Mouse (Mus musculus) ES-E14 (cell line): ENCODE measurements at regions not wholly inside any gene's neighbourhood (a gene's known extent, or its start where the extent isn't known, plus 50 kb on each side); places are given as distances from the start of the nearest gene placed in this dataset.
A peak's percentile ranks its signal among the peaks of the same experiment; 100 is the strongest.

ENCODE experiments used
- DNase-seq: peaks from one replicate; pipeline ENCODE4 v3.0.0-alpha.2; 2013; ENCODE audit warnings: low read depth, low spot score
- H3K27ac ChIP-seq: 2 replicates; pipeline ENCODE4 v1.5.1; 2012; ENCODE audit warnings: low read depth, mild to moderate bottlenecking, low read length, moderate library complexity, mixed read lengths; ENCODE audit not compliant: poor library complexity, insufficient read depth, severe bottlenecking
- H3K36me3 ChIP-seq: 2 replicates; pipeline ENCODE4 v1.6.1; 2012; ENCODE audit warnings: mild to moderate bottlenecking, low read length, moderate library complexity, mixed read lengths; ENCODE audit not compliant: control insufficient read depth, poor library complexity, insufficient read depth, severe bottlenecking
- H3K4me1 ChIP-seq, 2 experiments: fragments of 150-350 bp in 1 of 2; sonication (generic) in 1 of 2; 2 replicates each; pipeline ENCODE4 v1.6.1; 2012; ENCODE audit warnings: low read length in 2 of 2, mild to moderate bottlenecking in 1 of 2, mixed read lengths in 1 of 2; ENCODE audit not compliant: control insufficient read depth in 2 of 2, insufficient read depth in 2 of 2, poor library complexity in 1 of 2
- H3K4me3 ChIP-seq, 2 experiments: fragments of 150-350 bp in 1 of 2; sonication (generic) in 1 of 2; 2 replicates each; pipeline ENCODE4 v1.5.1; 2012; ENCODE audit warnings: low read length in 2 of 2, low read depth in 1 of 2, mild to moderate bottlenecking in 1 of 2, mixed read lengths in 1 of 2; ENCODE audit not compliant: insufficient read depth in 1 of 2, poor library complexity in 1 of 2, severe bottlenecking in 1 of 2
- H3K9ac ChIP-seq: 2 replicates; pipeline ENCODE4 v1.6.1; 2012; ENCODE audit warnings: low read depth, mild to moderate bottlenecking, low read length, mixed read lengths; ENCODE audit not compliant: poor library complexity, insufficient read depth, severe bottlenecking
- H3K9me3 ChIP-seq: fragments of 150-350 bp; sonication (generic); 2 replicates; pipeline ENCODE4 v1.6.1; 2012; ENCODE audit warnings: low read depth, mild to moderate bottlenecking, low read length; ENCODE audit not compliant: control insufficient read depth, insufficient read depth
- CHD2 ChIP-seq: IDR thresholded peaks from 2 replicates; pipeline ENCODE4 v1.6.1; 2014; ENCODE audit warnings: mild to moderate bottlenecking, low read depth, low read length, inconsistent platforms
- HCFC1 ChIP-seq: IDR thresholded peaks from 2 replicates; pipeline ENCODE4 v1.6.1; 2012; ENCODE audit warnings: low read length, inconsistent platforms, borderline replicate concordance; ENCODE audit not compliant: insufficient read depth
- MAFK ChIP-seq: IDR thresholded peaks from 2 replicates; pipeline ENCODE4 v1.6.1; 2014; ENCODE audit warnings: mild to moderate bottlenecking, low read depth, low read length, inconsistent platforms; ENCODE audit not compliant: insufficient read depth
- ZC3H11A ChIP-seq: IDR thresholded peaks from 2 replicates; pipeline ENCODE4 v1.6.1; 2012; ENCODE audit warnings: low read depth, mild to moderate bottlenecking, inconsistent platforms, low read length, borderline replicate concordance
- ZNF384 ChIP-seq: IDR thresholded peaks from 2 replicates; pipeline ENCODE4 v1.6.1; 2012; ENCODE audit warnings: low read depth, low read length, inconsistent platforms
- in situ Hi-C, 2 experiments: fragments of 600-800 bp; cut with MboI; formaldehyde crosslinking; loops; one replicate each; pipeline ENCODE4 v1.15.1; 2025; ENCODE audit warnings: low sequenced_read_pairs in 2 of 2, inconsistent platforms in 1 of 2; ENCODE audit not compliant: unreplicated experiment in 2 of 2

DNA sequence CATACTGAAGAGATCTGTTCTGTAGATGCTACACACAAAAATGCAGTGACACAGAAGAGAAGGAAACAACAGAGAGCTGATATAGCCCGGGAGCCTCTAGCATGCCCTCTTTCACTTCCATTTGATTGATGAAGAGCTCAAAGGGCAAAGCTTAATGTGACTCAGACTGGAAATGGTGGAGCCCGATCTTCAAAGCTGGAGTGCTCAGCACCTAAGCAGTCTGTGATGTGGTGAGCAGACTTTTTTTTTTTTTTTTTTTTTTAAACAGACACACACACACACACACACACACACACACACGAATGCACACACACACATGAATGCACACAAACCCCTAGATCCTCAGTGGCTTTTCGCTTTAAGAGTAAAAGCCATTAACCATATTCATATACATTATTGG lies 102.6 kb downstream of the 4933412E24Rik start:
- Histone ChIP-seq H3K27ac (no peak overlapping the region), H3K9me3 (no peaks in the 10 kb centered on the region), H3K36me3 (no peaks in the 10 kb centered on the region), H3K4me1 (no peaks in the 10 kb centered on the region), H3K9ac (no peak overlapping the region), H3K4me3 (no peak overlapping the region)
- in situ Hi-C loops, result no loop called here
- DNase-seq, result no peak
- TF ChIP-seq ZC3H11A (no peak), MAFK (no peak)

DNA sequence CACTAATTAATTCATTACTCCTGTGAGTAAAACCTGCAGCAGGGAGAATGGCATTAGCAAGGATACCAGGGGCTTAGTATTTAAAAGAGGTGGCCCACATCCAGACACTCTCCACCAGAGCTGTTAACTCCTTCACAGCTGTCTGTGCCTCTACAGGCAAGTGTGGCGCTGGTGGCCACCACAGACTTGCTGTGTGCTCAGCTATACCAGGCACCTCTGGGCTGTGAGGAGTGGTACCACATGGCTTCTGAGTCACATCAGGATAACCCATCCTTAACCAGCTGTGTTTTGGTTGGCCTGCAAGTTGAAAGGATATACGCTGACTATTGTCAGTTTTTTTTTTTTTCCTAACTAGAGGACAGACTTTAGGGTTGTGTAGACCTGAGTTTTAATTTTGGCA lies 108.1 kb downstream of the 4933412E24Rik start:
- in situ Hi-C loops, result no loop called here
- H3K9ac ChIP-seq, result no peak overlapping the region
- no peaks in the 10 kb centered on the region for H3K36me3 ChIP-seq
- no peaks in the 10 kb centered on the region for H3K9me3 ChIP-seq
- TF ChIP-seq ZC3H11A (no peak), CHD2 (no peak), MAFK (no peak), HCFC1 (no peak), ZNF384 (no peak)
- no peaks in the 10 kb centered on the region for H3K4me1 ChIP-seq
- no peak overlapping the region for H3K27ac ChIP-seq
- DNase-seq, result no peak
- no peak overlapping the region for H3K4me3 ChIP-seq

DNA sequence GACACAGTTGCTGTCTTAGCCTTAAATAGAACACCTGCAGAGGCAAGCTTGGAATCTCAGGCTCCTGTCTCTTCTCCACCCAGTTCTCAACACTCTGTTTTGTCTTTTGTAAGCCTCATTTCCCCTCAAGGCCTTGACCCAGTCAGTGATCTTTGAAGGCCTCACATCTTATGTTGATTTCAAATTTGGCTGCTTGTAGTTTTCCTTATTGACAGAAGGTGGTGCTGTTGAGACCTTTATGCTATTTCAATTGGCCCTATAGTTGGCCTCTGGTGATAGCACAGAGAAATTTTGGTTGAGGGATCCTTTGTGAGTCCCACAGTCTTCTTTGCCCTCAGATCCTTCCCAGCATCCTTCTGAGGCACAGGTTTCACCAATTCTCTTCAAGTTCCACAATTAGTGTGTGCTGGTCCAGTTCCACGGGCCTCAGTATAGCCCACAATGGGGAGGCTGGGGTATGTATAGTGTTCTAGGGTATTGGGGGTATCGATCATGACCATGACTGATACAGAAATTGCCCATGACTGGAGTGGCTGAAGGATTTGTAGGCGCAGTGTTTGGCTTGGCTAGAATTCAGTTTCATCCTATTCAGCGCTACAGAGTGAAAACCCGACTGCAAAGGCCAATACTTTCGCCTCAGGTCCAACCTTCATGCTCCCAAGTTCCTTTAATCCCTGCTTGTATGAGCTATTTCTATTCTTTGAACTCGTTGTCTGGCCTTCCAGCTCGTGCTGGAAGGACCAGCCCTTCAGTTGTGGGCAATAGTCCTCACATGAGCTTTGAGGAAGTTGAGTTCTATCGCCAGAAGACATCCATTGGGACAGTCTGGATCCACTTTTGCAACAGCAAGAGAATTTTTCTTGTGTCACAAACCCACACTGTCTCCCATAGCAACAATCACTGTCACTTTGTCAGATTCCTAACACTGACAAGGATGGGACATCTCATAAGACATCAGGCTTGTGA lies 110.3 kb downstream of the 4933412E24Rik start:
- Histone ChIP-seq H3K36me3 (no peaks in the 10 kb centered on the region), H3K9ac (no peak overlapping the region), H3K4me3 (no peak overlapping the region), H3K27ac (no peak overlapping the region), H3K4me1 (no peaks in the 10 kb centered on the region), H3K9me3 (no peaks in the 10 kb centered on the region)
- peak; percentile 36 for DNase-seq
- TF ChIP-seq MAFK (no peak), ZC3H11A (0 out of 2 replicates have a peak, but pooled peaks have one; percentile 21), HCFC1 (no peak), ZNF384 (no peak), CHD2 (no peak)
- in situ Hi-C loops, result no loop called here

DNA sequence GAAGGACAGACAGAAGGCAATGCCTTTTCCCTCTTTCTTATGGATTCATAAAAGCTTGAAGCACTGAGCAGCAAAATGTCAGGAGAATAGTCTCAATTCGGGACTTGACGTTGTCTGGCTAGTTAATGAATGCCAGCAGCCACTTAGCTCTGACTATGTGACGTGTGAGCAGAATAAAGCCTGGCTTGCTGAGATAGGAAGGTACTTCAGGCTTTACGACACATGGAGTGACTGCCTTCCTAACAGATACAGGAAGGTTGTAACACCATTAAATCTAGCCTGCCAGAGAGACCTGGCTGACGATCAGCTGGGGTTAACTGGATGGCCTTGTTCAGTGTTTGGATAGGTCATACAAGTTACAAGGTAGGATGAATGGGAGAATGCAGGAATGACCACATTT lies 111.7 kb downstream of the 4933412E24Rik start:
- no peak for DNase-seq
- in situ Hi-C loops, result no loop called here
- Histone ChIP-seq H3K9ac (no peak overlapping the region), H3K36me3 (no peaks in the 10 kb centered on the region), H3K4me1 (no peaks in the 10 kb centered on the region), H3K27ac (no peak overlapping the region), H3K9me3 (no peaks in the 10 kb centered on the region), H3K4me3 (no peak overlapping the region)
- TF ChIP-seq ZC3H11A (no peak), CHD2 (no peak), MAFK (no peak), HCFC1 (no peak), ZNF384 (no peak)

DNA sequence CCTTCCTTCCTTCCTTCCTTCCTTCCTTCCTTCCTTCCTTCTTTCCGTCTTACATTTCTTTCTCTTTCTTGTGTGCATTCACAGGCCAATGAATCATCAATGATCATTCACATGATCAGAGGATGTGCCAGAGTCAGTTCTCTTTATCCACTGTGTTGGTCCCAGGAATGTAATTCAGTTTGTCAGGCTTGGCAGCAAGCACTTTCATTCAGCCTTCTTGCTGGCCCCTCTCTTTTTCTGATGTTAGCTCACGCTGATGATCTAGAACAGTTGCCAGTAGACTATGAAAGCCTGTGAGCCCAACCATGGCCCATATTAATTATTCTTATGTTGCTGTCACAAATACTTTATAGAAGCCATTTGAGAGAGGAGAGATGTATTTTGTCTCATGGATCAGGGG lies 127.4 kb downstream of the 4933412E24Rik start:
- H3K9me3 ChIP-seq, result no peaks in the 10 kb centered on the region

More for the DNA sequence above, 127.4 kb downstream of the 4933412E24Rik start:
- H3K27ac ChIP-seq, result no peak overlapping the region
- no peaks in the 10 kb centered on the region for H3K36me3 ChIP-seq
- H3K4me1 ChIP-seq, result no peaks in the 10 kb centered on the region; a peak in 1 of 4 replicates
- no peak overlapping the region for H3K4me3 ChIP-seq
- H3K9ac ChIP-seq, result no peak overlapping the region
- TF ChIP-seq MAFK (no peak), CHD2 (no peak), ZNF384 (no peak), ZC3H11A (no peak), HCFC1 (no peak)
- in situ Hi-C loops, result no loop called here
- DNase-seq, result no peak
